Mouse (Mus musculus): ENCODE data around the gene Gm7102. TPM values are rescaled to one million over a fixed set of nuclear protein-coding genes. Genes with fewer than 3 reads are reported as not detected.
A peak's percentile ranks its signal among the peaks of the same experiment; 100 is the strongest.
"Not testable (repeated sequence)": the region's sequence is repeated elsewhere in the genome, so short reads cannot be mapped to it uniquely, and the experiment has no call there.

The Gm7102 gene
- 0.16 TPM in 1 of 2 replicates, not detected in the other for polyA plus RNA-seq (2015; fragmentation: Nextera tagmentation; extraction: Ambion mirVana)

DNA sequence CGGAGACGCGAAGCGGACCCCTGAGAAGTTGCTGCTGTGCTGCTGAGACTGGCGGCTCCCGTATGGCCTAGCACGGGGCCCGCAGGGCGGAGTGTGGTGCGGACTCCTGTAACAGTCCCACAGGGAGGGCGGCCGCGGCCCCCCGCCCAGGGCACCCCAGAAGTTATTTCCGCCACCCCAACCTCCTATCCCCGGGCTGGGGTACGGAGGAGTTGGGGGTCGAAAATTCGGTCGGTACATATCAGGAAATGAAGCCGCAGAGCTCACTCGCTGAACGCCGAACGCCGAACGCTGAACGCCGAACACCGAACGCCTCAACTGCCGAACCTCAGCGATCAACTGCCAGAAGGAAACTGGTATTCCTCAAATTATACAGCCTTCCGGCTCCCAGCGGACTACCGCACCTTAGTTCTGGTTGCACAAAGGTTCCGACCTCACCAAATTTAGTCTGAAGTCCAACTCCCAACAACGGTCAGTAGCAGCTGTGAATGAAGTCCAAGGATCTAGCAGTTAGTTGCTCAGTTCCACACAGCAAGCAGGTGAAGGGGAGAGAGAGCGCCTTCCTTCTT, at the start of gene Gm7102:
Gene Gm7102, minus strand, starts transcription at position 554 of the 569 bp plus-strand sequence.
- Histone ChIP-seq H3K9me3 (no peaks in the 10 kb centered on the region), H3K4me1 (replicated peaks) (no peaks in the 10 kb centered on the region), H3K4me3 (replicated peaks) (peak within 1 kb of the TSS; percentile 32), H3K36me3 (no peaks in the 10 kb centered on the region), H3K4me2 (replicated peaks) (peak within 1 kb of the TSS; percentile 65), H3K9ac (no peak within 1 kb of the TSS; the same call in 1 of the 2 replicates), H3K27me3 (replicated peaks) (no peaks in the 10 kb centered on the region), H3K27ac (no peak within 1 kb of the TSS)
- 21% methylated on average over 39 of the region's 39 CpGs for WGBS
- ATAC-seq: peak; percentile 45; the same call in 1 of the 2 replicates

DNA sequence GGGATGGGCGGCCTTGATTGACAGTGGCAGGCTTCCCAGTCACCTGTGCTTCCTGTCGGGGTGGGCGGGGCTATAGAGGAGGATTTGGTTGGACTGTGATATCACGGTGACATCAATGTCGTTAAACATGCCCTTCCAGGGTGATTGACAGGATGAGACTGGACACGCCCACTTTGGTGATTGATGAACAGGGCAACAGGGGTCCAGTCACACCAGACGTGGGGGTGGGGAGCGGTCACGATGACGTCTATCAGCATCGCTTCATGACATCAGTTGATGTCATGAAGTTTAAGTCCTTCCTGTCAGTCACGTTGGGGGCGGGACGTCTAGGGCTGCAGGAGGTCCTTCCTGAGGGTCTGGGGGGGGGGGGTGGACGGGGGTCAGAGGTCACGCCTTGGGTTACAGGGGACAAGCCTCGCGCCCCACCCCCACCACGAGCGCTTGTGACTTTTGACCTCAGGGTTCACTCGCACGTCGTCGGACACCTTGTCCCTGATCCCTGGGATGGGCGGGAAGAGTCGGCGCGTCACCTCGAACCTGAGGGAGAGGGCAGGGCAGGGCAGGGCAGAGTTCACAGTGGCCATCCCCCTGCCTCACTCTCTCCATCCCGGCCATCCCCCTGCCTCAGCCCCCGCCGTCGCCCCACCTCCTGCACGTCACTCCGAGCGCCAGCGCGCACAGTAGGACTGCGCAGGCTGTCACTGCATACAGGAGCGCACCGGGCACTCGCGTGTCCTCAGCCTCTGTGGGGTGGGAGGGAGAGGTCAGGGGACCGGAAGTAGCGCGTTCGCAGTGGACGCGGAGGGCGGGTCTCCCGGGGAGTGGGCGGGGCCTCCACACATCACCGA, 48.8 kb upstream of the Gm7102 start:
- Histone ChIP-seq H3K4me1 (replicated peaks) (0 out of 2 replicates have a peak, but pooled peaks cover 7% of the 10 kb centered on the region), H3K9ac (no peak overlapping the region), H3K4me3 (replicated peaks) (peak overlapping the region; percentile 61), H3K36me3 (no peaks in the 10 kb centered on the region), H3K27ac (0 out of 2 replicates have a peak overlapping the region, but pooled peaks have one; percentile 44), H3K27me3 (replicated peaks) (no peaks in the 10 kb centered on the region), H3K4me2 (replicated peaks) (peak overlapping the region; percentile 78), H3K9me3 (no peaks in the 10 kb centered on the region)
- peak; percentile 13 for ATAC-seq
- 29% methylated on average over 53 of the region's 53 CpGs for WGBS

DNA sequence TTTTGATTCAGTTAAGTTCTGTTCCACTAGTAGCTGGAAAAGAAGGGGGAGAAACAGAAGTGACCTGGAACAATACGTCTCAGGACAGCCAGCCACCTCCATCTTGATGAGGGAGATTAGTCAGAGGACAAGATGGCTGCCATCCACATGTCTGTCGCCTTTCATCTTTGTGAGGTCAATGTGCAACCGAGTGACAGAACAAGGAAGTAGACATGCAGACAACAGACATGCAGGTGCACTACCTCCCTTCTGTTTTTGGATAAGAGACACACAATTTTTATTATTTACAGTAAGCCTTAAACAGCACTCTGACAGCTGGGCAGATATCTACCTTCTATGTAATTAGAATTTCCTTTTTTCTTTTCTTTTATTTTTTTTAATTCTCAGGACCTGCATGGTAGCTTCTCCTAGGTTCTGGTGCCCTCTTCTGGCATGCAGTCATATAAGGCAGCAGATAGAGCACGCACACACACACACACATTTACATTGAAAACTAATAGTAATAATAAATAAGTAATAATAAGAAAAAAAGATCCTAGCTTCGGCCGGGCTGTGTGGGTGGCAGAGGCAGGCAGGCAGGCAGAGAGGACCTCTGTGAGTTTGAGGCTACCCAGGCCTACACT, 47.7 kb upstream of the Gm7102 start:
- Histone ChIP-seq H3K4me3 (replicated peaks) (no peak overlapping the region), H3K4me1 (replicated peaks) (0 out of 2 replicates have a peak, but pooled peaks cover 7% of the 10 kb centered on the region), H3K27me3 (replicated peaks) (no peaks in the 10 kb centered on the region), H3K27ac (no peak overlapping the region), H3K4me2 (replicated peaks) (no peak overlapping the region), H3K36me3 (no peaks in the 10 kb centered on the region), H3K9ac (no peak overlapping the region), H3K9me3 (no peaks in the 10 kb centered on the region)
- 85% methylated on average over 6 of the region's 6 CpGs for WGBS
- ATAC-seq: no peak

DNA sequence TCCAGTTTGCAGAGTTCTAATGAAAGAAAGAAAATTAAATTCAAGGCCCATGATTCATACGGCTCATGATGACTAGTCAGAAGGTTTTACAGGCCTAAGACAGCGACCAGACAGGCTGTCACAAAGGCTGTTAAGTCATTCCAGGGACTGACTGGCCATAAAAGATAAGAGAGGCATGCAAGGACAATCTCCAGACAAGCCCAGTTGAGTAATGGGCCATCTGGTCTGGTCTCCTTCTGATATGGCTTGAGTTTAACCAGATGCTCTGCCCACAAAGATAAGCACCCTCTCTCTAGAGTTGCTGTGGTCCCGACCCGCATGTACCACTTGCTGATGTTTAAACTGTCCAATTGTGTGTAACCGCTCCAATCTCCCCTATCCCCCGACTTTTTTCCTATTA, 31.4 kb upstream of the Gm7102 start:
- ATAC-seq, H3K27ac ChIP-seq: not testable (repeated sequence)

DNA sequence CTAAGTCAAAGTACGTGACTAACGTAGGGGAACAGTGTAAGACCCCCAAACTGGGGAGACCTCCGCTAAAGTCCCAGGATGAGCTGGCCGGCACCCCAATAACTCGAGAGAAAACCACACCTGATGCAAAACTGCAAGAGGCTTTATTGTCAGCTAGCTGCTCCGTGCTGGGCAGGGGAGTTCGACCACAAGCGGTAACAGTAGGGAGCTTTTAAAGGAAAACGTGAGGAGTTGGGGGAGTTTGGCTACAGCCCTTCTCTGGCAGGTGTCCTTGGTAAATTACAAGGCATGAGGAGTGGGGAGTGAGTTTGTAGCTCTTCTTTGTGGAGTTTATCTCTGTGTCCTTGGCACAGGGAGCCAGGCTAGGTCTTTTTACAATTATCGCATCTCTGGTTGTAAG, 23.7 kb upstream of the Gm7102 start:
- Histone ChIP-seq H3K4me3 (replicated peaks) (no peak overlapping the region), H3K36me3 (no peaks in the 10 kb centered on the region), H3K4me2 (replicated peaks) (no peak overlapping the region), H3K9me3 (no peaks in the 10 kb centered on the region), H3K4me1 (replicated peaks) (no peaks in the 10 kb centered on the region), H3K27ac (no peak overlapping the region), H3K9ac (no peak overlapping the region), H3K27me3 (replicated peaks) (no peaks in the 10 kb centered on the region)
- no peak for ATAC-seq
- 18% methylated on average over 10 of the region's 10 CpGs for WGBS

More for the DNA sequence above, 31.4 kb upstream of the Gm7102 start:
- H3K4me2 ChIP-seq (replicated peaks); H3K4me1 ChIP-seq (replicated peaks); H3K4me3 ChIP-seq (replicated peaks); H3K27me3 ChIP-seq (replicated peaks); H3K36me3 ChIP-seq; H3K9ac ChIP-seq; H3K9me3 ChIP-seq: not testable (repeated sequence)
- 61% methylated on average over 6 of the region's 6 CpGs for WGBS

DNA sequence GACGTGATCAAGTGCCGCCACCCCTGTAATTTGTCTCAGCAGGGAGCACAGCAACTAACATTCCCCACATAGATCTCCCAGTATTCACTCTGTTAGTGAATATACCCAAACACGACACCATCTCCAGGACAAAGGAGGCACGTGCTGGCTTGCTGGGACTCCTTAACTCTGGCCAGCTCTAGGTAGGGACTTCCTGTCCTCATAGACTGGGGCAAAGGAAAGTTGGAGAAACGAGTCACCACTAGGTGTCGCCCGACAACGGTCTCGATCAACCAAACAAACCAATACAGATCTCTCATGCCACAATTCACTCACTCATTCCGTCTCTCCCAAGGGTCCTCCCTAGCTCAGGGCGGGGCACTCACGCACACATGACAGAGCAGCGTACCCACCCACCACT, 23.2 kb upstream of the Gm7102 start:
- H3K36me3 ChIP-seq: no peaks in the 10 kb centered on the region
- no peak for ATAC-seq
- H3K9me3 ChIP-seq: no peaks in the 10 kb centered on the region
- H3K27me3 ChIP-seq (replicated peaks): no peaks in the 10 kb centered on the region
- WGBS: 13% methylated on average over 13 of the region's 13 CpGs
- H3K9ac ChIP-seq: no peak overlapping the region
- H3K4me1 ChIP-seq (replicated peaks): no peaks in the 10 kb centered on the region
- no peak overlapping the region for H3K4me3 ChIP-seq (replicated peaks)
- H3K4me2 ChIP-seq (replicated peaks): no peak overlapping the region
- no peak overlapping the region for H3K27ac ChIP-seq

DNA sequence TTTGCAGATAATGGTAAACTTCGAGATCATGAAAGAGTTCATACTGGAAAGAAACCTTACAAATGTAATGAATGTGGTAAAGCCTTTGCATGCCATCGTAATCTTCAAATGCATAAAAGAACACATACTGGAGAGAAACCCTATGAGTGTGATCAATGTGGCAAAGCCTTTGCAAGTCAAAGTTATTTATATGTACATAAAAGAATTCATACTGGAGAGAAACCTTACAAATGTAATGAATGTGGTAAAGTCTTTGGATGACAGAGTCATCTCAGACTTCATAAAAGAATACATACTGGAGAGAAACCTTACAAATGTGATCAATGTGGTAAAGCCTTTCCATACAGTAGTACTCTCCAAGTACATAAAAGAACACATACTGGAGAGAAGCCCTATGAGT, 7.5 kb upstream of the Gm7102 start, which contains the start of gene Gm6020:
Gene Gm6020, plus strand, starts transcription at position 301 of the 400 bp plus-strand sequence.
- ATAC-seq: not testable (repeated sequence)
- WGBS: 86% methylated on average over 2 of the region's 2 CpGs

DNA sequence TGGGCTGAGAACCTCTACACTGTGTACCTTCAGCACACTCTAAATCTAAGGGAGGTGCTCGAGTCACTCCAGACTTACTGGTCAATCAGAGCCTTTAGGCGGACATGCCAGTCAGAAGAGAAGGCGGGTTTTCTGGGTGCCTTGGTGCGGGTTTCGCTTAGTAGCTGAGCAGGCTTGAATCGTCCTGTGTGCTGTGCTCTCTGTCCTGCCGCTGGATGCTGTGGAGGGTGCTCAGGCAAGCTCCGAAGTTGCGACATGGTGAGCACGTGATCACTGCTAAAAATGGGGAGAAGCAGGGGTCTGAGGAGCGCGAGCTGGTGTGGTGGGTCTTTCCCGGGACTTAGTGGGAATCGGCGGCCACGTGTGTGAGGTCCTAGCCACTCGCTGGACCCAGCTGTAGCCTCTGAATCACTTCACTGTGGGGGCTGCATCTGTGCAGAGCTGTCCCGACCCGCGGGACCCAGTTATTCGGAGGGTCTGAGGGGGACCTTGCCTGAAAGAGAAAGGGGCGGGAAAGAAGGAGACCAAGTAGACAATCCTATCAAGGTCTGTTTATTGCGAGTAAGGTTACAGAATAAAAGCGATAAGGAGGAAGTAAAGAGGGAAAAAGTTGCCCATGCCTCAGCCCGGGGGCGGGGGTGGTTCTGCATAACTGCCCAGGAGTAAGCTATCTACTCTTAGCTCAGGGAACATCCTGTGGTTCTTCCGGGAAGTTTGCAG, 24.2 kb downstream of the Gm7102 start:
- Histone ChIP-seq H3K4me1 (replicated peaks) (no peaks in the 10 kb centered on the region), H3K9ac (peak overlapping the region; percentile 55), H3K4me3 (replicated peaks) (peak overlapping the region; percentile 46), H3K27me3 (replicated peaks) (no peaks in the 10 kb centered on the region), H3K4me2 (replicated peaks) (peak overlapping the region; percentile 80), H3K9me3 (no peaks in the 10 kb centered on the region), H3K27ac (peak overlapping the region; percentile 67), H3K36me3 (no peaks in the 10 kb centered on the region)
- peak; percentile 89 for ATAC-seq
- 5% methylated on average over 27 of the region's 27 CpGs for WGBS

More for the DNA sequence above, 7.5 kb upstream of the Gm7102 start, which contains the start of gene Gm6020:
- not testable (repeated sequence) for H3K9me3 ChIP-seq; H3K4me2 ChIP-seq (replicated peaks); H3K4me3 ChIP-seq (replicated peaks); H3K27me3 ChIP-seq (replicated peaks); H3K36me3 ChIP-seq; H3K9ac ChIP-seq; H3K4me1 ChIP-seq (replicated peaks); H3K27ac ChIP-seq

DNA sequence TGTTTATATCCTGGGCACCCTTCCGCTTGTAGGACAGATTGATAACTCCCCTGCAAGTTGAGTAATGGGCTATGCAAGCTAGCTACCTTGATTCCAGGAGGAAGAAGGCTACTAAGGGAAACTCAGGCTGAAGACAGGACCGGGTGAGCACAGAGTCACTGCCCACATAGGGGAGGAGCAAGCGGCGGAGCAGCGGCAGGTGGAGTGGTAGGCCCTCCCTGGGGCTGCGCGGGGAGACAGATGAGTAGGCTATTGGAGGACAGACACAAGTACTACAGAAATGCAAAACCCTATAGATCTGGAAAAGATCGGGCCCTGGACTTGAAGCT, 24.8 kb downstream of the Gm7102 start:
- Histone ChIP-seq H3K9ac (peak overlapping the region; percentile 55), H3K36me3 (no peaks in the 10 kb centered on the region), H3K4me1 (replicated peaks) (no peaks in the 10 kb centered on the region), H3K27ac (peak overlapping the region; percentile 67), H3K27me3 (replicated peaks) (no peaks in the 10 kb centered on the region), H3K4me2 (replicated peaks) (peak overlapping the region; percentile 80), H3K4me3 (replicated peaks) (peak overlapping the region; percentile 46), H3K9me3 (no peaks in the 10 kb centered on the region)
- peak; percentile 95 for ATAC-seq
- WGBS: 7% methylated on average over 8 of the region's 8 CpGs

DNA sequence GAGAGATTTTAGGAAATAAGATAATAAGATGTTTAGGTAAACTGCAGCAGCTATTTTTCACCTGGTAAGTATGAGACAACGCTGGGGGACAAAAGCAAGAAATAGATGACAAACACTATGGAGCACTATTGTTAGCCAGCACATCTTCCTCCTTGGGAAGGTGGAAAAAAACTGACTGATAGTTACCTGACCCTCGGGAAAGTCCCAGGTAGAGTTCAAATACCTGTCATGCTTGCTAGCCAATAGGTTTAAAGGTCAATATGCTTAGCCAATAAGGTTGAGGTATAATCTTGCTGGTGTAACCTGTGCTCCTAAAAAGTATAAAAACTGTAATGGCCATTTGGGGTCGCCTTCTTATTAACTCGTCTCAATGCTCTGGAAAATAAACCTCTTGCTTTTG, 34.8 kb downstream of the Gm7102 start:
- peak overlapping the region; percentile 44 for H3K9ac ChIP-seq
- no peak for ATAC-seq
- no peaks in the 10 kb centered on the region for H3K9me3 ChIP-seq
- no peaks in the 10 kb centered on the region for H3K36me3 ChIP-seq
- peak overlapping the region; percentile 70 for H3K4me2 ChIP-seq (replicated peaks)
- H3K4me3 ChIP-seq (replicated peaks): peak overlapping the region; percentile 77
- WGBS: 22% methylated on average over 4 of the region's 4 CpGs
- no peaks in the 10 kb centered on the region for H3K27me3 ChIP-seq (replicated peaks)
- peaks cover 4% of the 10 kb centered on the region; the same call in 1 of the 2 replicates for H3K4me1 ChIP-seq (replicated peaks)
- no peak overlapping the region for H3K27ac ChIP-seq

DNA sequence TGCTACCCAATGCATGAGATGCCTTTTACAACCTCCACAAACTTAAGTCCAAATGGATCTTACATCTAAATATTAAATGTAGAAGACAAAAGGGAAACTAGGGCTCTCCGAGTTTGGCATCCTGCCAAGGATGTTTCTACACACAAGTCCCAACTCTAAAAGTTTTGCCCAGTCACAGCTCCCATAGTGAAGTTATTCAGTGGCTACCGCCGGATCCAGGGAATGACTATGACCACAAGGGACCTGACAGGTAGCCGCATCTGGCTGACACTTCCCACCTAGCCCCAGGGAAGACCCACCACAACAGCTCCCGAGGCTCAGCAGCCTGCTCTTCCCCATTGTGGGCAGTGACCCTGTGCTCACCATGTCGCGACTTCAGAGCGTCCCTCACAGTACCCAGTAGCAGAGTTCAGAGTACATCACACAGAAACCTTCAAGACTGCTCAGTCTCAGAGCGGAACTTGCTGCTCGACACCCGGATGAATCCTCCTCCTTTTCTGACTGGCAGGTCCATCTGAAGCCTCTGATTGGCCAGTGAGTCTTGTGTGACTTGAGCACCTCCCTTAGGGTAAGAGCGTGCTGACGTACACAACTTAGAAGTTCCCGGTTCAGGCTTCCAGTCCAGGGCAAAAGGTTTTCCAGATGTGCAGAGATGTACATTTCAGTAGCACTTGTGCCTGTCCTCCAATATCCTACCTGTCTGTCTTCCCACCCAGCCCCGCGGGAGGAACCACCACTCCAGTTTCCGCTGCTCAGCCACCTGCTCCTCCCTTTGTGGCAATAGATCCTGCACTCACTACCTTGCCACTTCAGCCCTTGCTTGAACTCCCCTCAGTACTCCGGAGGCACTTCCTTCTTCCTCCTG, 35.5 kb downstream of the Gm7102 start, which contains the start of gene Zfp950:
Gene Zfp950, minus strand, starts transcription at position 499 of the 865 bp plus-strand sequence.
- H3K9me3 ChIP-seq: no peaks in the 10 kb centered on the region
- under 1% methylated on average over 18 of the region's 18 CpGs for WGBS
- peak within 1 kb of the TSS; percentile 77 for H3K4me3 ChIP-seq (replicated peaks)
- H3K9ac ChIP-seq: peak within 1 kb of the TSS; percentile 79
- peak within 1 kb of the TSS; percentile 70; the same call in 1 of the 2 replicates for H3K27ac ChIP-seq
- H3K27me3 ChIP-seq (replicated peaks): no peaks in the 10 kb centered on the region
- peak; percentile 100 for ATAC-seq
- H3K36me3 ChIP-seq: no peaks in the 10 kb centered on the region
- peaks cover 4% of the 10 kb centered on the region; the same call in 1 of the 2 replicates for H3K4me1 ChIP-seq (replicated peaks)
- peak within 1 kb of the TSS; percentile 70 for H3K4me2 ChIP-seq (replicated peaks)

Measured in intestine, embryonic 15.5 days (tissue).